Mouse (Mus musculus) testis, adult 2 months (tissue): ENCODE measurements around the gene R3hdm4. TPM values are rescaled to one million over a fixed set of nuclear protein-coding genes. Genes with fewer than 3 reads are reported as not detected.

Experiments used
- H3K27ac ChIP-seq: fragments of 200-500 bp; 2 replicates; pipeline ENCODE4 v1.5.1; 2012; ENCODE audit warnings: low read depth, low read length; ENCODE audit not compliant: control insufficient read depth, insufficient read depth
- H3K27me3 ChIP-seq: fragments of 200-500 bp; 2 replicates; pipeline ENCODE4 v1.6.1; 2012; ENCODE audit warnings: mild to moderate bottlenecking, low read length, moderate library complexity; ENCODE audit not compliant: control insufficient read depth, insufficient read depth
- H3K36me3 ChIP-seq: fragments of 200-500 bp; 2 replicates; pipeline ENCODE4 v1.6.1; 2012; ENCODE audit warnings: mild to moderate bottlenecking, low read length; ENCODE audit not compliant: control insufficient read depth, insufficient read depth
- H3K4me1 ChIP-seq: fragments of 200-500 bp; 2 replicates; pipeline ENCODE4 v1.6.1; 2012; ENCODE audit warnings: low read length; ENCODE audit not compliant: control insufficient read depth, insufficient read depth
- H3K4me3 ChIP-seq: fragments of 200-500 bp; 2 replicates; pipeline ENCODE4 v1.5.1; 2012; ENCODE audit warnings: low read depth, mild to moderate bottlenecking, low read length, moderate library complexity, mixed read lengths; ENCODE audit not compliant: control insufficient read depth
- CTCF ChIP-seq: fragments of 200-500 bp; IDR thresholded peaks from 2 replicates; pipeline ENCODE4 v1.5.1; 2012; ENCODE audit warnings: low read depth, mild to moderate bottlenecking, inconsistent platforms, low read length, moderate library complexity; ENCODE audit not compliant: control insufficient read depth, insufficient read depth, insufficient replicate concordance
- POLR2A ChIP-seq: fragments of 200-500 bp; IDR thresholded peaks from 2 replicates; pipeline ENCODE4 v1.6.1; 2012; ENCODE audit warnings: low read depth, mild to moderate bottlenecking, inconsistent platforms, low read length, moderate library complexity; ENCODE audit not compliant: control insufficient read depth
- polyA plus RNA-seq: library from polyadenylated mRNA; depleted of rRNA; stranded (reverse); fragments of >200 nt; gene quantifications from 2 replicates; pipeline ENCODE4 v1.2.3, GENCODE M21; 2012

Gene R3hdm4
- polyA plus RNA-seq, 1 experiment, result 15.2 TPM

DNA sequence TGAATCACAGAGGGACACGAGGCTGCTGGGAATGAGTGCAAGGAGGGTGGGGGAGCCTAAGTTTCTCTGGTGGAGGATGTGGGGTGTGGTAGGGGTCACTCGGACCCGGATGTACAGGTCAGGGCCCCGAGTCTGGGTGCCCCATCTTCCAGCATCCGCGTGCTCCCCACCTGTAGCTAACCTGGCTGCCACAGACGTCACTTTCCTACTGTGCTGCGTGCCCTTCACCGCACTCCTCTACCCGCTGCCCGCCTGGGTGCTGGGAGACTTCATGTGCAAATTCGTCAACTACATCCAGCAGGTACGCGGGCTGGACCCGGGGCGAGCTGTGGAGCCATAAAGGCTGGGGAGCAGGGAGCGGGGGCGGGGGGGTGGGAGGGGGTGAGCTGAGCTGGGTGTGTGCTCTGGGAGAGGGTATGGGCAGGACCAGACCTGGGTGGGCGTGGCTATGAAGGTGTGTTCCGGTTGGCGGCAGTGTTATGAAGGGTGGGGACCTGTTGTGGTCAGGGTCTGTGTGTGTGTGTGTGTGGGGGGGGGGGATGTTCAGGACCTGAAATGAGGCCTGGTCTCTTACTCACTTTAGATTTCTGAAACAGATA is 1.7 kb downstream of the R3hdm4 start:
- Histone ChIP-seq H3K4me1 (peaks cover 26% of the 10 kb centered on the region), H3K27me3 (no peaks in the 10 kb centered on the region), H3K36me3 (no peaks in the 10 kb centered on the region), H3K27ac (no peak overlapping the region), H3K4me3 (no peak overlapping the region)
- TF ChIP-seq CTCF, result no peak

DNA sequence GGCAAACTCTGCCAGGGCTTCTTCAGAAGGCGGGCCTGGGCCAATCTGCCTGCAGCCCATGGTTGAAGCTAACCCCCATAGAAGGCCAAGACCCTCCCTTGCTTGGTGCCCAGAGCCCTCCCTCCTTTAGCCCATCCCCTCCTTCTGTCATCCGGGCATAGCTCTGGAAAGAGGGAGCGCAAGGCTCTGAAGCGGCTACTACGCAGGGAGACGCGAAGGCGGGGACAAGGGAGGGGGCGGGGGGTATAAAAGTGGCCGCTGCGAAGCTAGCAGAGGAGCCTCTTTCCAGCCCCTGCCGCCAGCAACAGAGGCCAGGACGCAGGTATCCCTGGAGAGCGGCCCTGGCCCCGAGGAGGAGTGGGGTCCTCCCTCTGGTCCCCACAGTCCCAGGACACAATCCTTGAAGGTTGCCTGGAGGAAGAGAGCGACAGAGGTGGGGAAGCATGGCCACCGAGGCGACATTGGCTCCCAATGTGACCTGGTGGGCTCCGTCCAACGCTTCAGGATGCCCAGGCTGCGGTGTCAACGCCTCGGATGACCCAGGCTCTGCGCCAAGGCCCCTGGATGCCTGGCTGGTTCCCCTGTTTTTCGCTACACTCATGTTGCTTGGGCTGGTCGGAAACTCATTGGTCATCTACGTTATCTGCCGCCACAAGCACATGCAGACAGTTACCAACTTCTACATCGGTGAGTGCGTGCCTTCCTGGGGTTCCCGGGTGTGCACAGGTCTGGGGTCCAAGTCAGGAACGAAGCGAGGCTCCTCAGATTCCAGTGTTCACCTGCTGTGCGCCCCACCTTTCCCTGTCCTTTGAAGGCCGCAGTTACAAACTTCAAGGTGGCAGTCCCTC is 2.6 kb downstream of the R3hdm4 start:
- Histone ChIP-seq H3K27me3 (no peaks in the 10 kb centered on the region), H3K4me1 (peaks cover 26% of the 10 kb centered on the region), H3K36me3 (no peaks in the 10 kb centered on the region), H3K4me3 (no peak overlapping the region), H3K27ac (no peak overlapping the region)
- TF ChIP-seq POLR2A (no peak), CTCF (no peak)

DNA sequence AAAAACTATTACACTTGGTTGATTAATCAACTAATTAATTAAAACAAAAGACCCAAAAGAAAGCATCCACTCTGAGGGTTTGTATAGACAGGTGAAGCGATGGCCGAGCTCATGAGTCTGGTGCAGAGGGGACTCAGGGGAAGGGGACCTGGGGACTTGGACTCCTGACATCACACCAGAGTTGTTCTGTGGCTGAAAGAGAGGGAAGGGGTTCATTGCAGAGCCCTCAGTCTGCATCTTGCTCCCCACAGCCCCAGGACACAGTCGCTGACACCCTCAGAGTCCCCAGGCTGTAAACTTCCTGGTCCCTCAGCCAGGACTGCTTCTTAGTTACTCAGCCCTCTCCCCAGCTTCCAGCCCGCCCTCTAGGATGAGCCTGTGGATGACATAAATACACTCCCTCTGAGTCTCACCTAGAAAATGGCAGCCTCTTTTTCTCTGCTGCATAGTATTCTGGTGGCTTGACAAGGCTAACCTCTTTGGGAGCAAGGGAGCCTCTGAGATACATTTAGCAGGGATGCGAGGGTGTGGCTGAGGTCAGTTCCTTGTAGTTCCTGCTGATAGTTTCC is 3.4 kb downstream of the R3hdm4 start:
- peaks cover 26% of the 10 kb centered on the region for H3K4me1 ChIP-seq
- no peaks in the 10 kb centered on the region for H3K36me3 ChIP-seq
- no peak for TF ChIP-seq CTCF
- TF ChIP-seq POLR2A, result no peak
- H3K4me3 ChIP-seq, result no peak overlapping the region
- no peaks in the 10 kb centered on the region for H3K27me3 ChIP-seq
- H3K27ac ChIP-seq, result no peak overlapping the region

DNA sequence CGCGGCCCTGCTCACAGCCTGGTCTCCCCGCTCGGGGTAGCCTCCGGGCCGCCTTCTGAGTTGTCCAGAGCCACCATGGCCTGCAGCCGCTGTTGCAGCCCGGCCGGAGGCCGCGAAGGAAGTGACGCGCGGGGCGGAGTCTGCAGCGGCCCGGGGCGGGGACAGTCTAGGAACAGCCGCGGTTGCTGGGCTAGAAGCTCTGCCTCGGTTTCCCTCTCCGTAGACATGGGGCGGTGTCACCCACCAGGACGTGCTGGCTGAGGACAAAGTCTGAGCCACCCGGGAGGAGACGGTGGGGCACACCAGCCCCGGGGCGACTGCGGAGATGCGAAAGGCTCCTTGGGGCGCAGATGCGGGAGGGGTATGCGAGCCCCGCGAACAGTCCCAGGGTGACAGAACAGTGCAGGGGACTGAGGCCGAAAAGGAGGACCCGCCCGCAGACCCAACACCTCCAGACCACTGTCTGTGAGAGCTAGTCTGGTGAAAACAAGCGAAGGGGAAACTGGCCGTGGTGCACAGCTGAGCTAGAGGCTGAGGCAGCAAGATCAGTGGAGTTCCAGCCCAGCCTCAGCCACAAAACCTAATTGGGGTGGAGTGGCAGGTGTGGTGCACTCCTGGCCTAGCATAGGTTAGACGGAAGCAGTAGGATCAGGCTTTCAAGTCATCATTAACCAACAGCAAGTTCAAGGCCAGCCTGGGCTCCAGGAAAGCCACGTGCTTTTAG is 4.0 kb downstream of the R3hdm4 start, which contains the start of gene Kiss1r:
Gene Kiss1r, plus strand, starts transcription at position 164 of the 724 bp plus-strand sequence.
- no peaks in the 10 kb centered on the region for H3K36me3 ChIP-seq
- peaks cover 26% of the 10 kb centered on the region for H3K4me1 ChIP-seq
- peak within 1 kb of the TSS; percentile 84 for H3K4me3 ChIP-seq
- H3K27ac ChIP-seq, result no peak within 1 kb of the TSS; the same call in 1 of the 2 replicates
- peak; percentile 66 for TF ChIP-seq POLR2A
- TF ChIP-seq CTCF, result no peak
- H3K27me3 ChIP-seq, result no peaks in the 10 kb centered on the region

DNA sequence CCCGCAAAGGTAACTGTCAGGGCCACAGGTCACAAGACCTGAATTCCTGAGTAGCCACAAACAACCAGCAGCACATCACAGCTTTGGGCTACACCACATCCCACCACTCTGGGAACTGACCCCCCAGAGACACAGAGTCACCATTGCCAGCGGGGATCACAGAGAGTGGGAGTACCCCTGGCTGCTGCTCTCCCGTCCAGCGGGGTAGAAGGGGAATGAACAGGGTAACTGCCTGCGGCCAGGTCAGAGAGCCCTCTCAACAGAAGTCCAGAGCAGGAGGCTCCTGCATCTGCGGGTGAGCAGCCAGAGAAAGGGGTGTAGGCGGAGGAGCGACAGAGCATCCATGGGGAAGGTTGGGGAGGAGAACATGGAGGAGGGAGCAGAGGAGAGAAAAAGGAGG is 4.9 kb downstream of the R3hdm4 start:
- Histone ChIP-seq H3K27ac (no peak overlapping the region), H3K36me3 (no peaks in the 10 kb centered on the region), H3K4me3 (peak overlapping the region; percentile 84), H3K4me1 (peaks cover 26% of the 10 kb centered on the region), H3K27me3 (no peaks in the 10 kb centered on the region)
- no peak for TF ChIP-seq CTCF

DNA sequence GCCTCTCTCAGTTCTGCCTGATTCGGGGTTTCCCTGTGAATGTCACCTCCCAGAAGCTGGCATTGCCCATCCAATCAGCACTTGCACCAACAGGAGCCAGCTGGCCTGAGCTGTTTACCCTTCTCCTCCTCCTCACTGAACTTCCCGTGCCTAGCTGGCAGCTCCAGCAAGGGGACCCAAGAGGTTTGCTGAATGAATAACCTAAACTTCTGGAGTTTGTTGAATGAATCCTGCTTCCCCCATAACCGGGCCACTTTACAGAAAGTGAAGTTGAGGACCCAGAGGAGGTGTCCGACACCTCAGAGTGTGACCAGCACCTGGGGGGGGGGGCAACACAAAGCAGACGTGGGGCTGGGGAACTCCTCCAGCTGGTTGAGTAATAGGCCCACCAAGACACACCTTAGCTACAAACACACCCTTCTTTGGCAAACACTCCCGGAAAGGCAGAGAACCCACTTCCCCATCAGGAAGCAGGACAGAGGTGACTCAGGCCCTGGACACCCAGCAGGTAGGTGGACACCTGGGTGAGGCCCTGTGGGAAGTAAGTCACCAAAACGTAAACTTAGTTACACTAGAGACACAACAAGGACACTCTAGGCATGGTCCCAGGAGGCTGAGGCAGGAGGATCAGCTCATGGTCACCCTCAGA is 5.9 kb downstream of the R3hdm4 start:
- no peaks in the 10 kb centered on the region for H3K36me3 ChIP-seq
- no peaks in the 10 kb centered on the region for H3K27me3 ChIP-seq
- no peak for TF ChIP-seq POLR2A
- TF ChIP-seq CTCF, result no peak
- H3K4me3 ChIP-seq, result no peak overlapping the region
- H3K27ac ChIP-seq, result no peak overlapping the region
- H3K4me1 ChIP-seq, result peaks cover 21% of the 10 kb centered on the region
